Mouse (Mus musculus) forebrain, embryonic 16.5 days (tissue): ENCODE data around the gene Ccnf. TPM values are rescaled to one million over a fixed set of nuclear protein-coding genes. Genes with fewer than 3 reads are reported as not detected.
A peak's percentile ranks its signal among the peaks of the same experiment; 100 is the strongest.

Source experiments
- ATAC-seq: fragments of 200-750 bp; cut with Nextera tagmentation; 2 replicates; pipeline ENCODE4 v1.8.0; 2017; ENCODE audit warnings: mild to moderate bottlenecking, moderate library complexity
- H3K27ac ChIP-seq: fragments of 300-500 bp; sonication (generic); 2 replicates; pipeline ENCODE4 v1.5.1; 2014; ENCODE audit warnings: low read length, control low read depth
- H3K27me3 ChIP-seq: fragments of 300-500 bp; sonication (generic); replicated peaks from 2 replicates; pipeline ENCODE4 v1.6.1; 2014; ENCODE audit warnings: low read length; ENCODE audit not compliant: control insufficient read depth, insufficient read depth
- H3K36me3 ChIP-seq: fragments of 300-500 bp; sonication (generic); 2 replicates; pipeline ENCODE4 v1.6.1; 2014; ENCODE audit not compliant: control insufficient read depth, insufficient read depth
- H3K4me1 ChIP-seq: fragments of 300-500 bp; sonication (generic); replicated peaks from 2 replicates; pipeline ENCODE4 v1.6.1; 2014; ENCODE audit warnings: low read length; ENCODE audit not compliant: control insufficient read depth, insufficient read depth
- H3K4me2 ChIP-seq: fragments of 300-500 bp; sonication (generic); 2 replicates; pipeline ENCODE4 v1.6.1; 2014; ENCODE audit warnings: mild to moderate bottlenecking, low read length, control low read depth
- H3K4me3 ChIP-seq: fragments of 300-500 bp; sonication (generic); replicated peaks from 2 replicates; pipeline ENCODE4 v1.5.1; 2014; ENCODE audit warnings: mild to moderate bottlenecking, low read length, control low read depth
- H3K9ac ChIP-seq: fragments of 300-500 bp; sonication (generic); replicated peaks from 2 replicates; pipeline ENCODE4 v1.6.1; 2014; ENCODE audit warnings: low read depth, low read length, control low read depth
- H3K9me3 ChIP-seq: fragments of 300-500 bp; sonication (generic); 2 replicates; pipeline ENCODE4 v1.6.1; 2016; ENCODE audit warnings: low read length; ENCODE audit not compliant: control insufficient read depth
- WGBS: fragments of 180-500 bp; shearing (Covaris S2); extraction: QIAGEN DNeasy Blood & Tissue Kit; methylation state at CpG from one replicate; pipeline ENCODE4 v1.1.7; 2014; 5-methylcytosine and 5-hydroxymethylcytosine counted together
- polyA plus RNA-seq: library from polyadenylated mRNA; unstranded; fragments of >200 nt; fragmentation: Nextera tagmentation; extraction: Ambion mirVana; gene quantifications from 2 replicates; pipeline ENCODE4 v1.2.1, GENCODE M21; 2015

Gene Ccnf
- polyA plus RNA-seq, 1 experiment from 2014 or later, result 26.0 TPM

- Histone ChIP-seq H3K4me2 (peak overlapping the region; percentile 96), H3K36me3 (no peaks in the 10 kb centered on the region), H3K27ac (peak overlapping the region; percentile 44), H3K4me1 (peaks cover 75% of the 10 kb centered on the region), H3K9me3 (no peaks in the 10 kb centered on the region), H3K4me3 (peak overlapping the region; percentile 85), H3K9ac (peak overlapping the region; percentile 68), H3K27me3 (peaks cover 8% of the 10 kb centered on the region; the same call in 1 of the 2 replicates)
- 5% methylated on average over 59 of the region's 62 CpGs for WGBS
- ATAC-seq, result peak; percentile 25
Observed at GRCm38 (mm10) chr17:24206451-24207351, 44.6 kb downstream of the Ccnf start.

DNA sequence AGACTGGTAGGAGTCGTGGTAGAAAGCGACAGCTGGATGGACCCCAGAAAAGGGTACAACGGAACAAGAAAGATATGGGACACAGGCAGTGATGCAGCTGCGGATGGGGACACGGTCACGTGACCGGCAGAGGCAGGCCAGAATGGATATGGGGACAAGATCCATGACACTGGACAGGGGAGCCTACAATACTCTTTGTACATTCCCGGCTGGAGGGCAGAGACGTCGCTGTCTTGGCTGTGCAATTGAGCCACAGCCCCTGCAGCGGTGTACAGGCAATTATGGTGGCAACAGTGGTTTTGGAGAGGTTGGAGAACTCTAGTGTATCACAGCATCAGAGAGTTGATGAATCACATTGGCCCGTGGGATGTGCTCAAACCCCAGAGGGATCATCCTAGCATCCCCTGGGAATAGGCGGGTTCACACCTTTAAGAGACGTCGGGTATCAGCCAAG, 45.3 kb downstream of the Ccnf start:
- Histone ChIP-seq H3K4me1 (peaks cover 69% of the 10 kb centered on the region), H3K9me3 (no peaks in the 10 kb centered on the region), H3K4me3 (peak overlapping the region; percentile 85), H3K4me2 (peak overlapping the region; percentile 96), H3K27ac (peak overlapping the region; percentile 62), H3K27me3 (peaks cover 8% of the 10 kb centered on the region; the same call in 1 of the 2 replicates), H3K36me3 (no peaks in the 10 kb centered on the region), H3K9ac (peak overlapping the region; percentile 68)
- ATAC-seq, result peak; percentile 11
- WGBS, result 7% methylated on average over 15 of the region's 15 CpGs

- peak within 1 kb of the TSS; percentile 87 for H3K9ac ChIP-seq
- H3K9me3 ChIP-seq, result no peaks in the 10 kb centered on the region
- H3K27me3 ChIP-seq, result peaks cover 8% of the 10 kb centered on the region; the same call in 1 of the 2 replicates
- peak; percentile 79 for ATAC-seq
- peak within 1 kb of the TSS; percentile 85 for H3K4me3 ChIP-seq
- H3K4me1 ChIP-seq, result peaks cover 70% of the 10 kb centered on the region
- under 1% methylated on average over 63 of the region's 65 CpGs for WGBS
- H3K27ac ChIP-seq, result peak within 1 kb of the TSS; percentile 62
- H3K4me2 ChIP-seq, result peak within 1 kb of the TSS; percentile 96
- no peaks in the 10 kb centered on the region for H3K36me3 ChIP-seq
Observed at GRCm38 (mm10) chr17:24205284-24205888, 45.9 kb downstream of the Ccnf start, which contains the start of gene Tbc1d24. Gene Tbc1d24 (minus strand): TSS chr17:24205562.

DNA sequence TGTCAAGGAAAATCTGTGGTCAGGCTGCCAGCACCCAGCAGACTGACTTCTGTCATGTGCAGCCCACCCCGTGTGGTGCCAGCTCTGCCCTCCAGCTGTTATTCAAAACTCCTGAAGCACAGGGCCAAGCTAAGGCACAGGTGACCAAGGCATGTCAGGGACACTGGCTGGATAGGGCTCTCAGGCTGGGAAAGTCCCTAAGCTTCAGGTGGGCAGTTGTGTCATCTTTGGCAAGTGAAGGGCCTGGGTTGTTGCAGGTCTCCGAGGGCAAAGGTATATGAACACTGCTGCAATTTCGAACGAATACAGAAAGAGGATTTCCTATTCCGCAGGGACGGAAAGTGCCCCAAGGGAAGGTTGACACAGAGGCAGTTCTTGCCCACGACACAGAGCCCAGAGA, 46.4 kb downstream of the Ccnf start:
- Histone ChIP-seq H3K4me2 (peak overlapping the region; percentile 96), H3K4me1 (peaks cover 75% of the 10 kb centered on the region), H3K4me3 (peak overlapping the region; percentile 85), H3K9ac (peak overlapping the region; percentile 87), H3K36me3 (no peaks in the 10 kb centered on the region), H3K9me3 (no peaks in the 10 kb centered on the region), H3K27me3 (peaks cover 8% of the 10 kb centered on the region; the same call in 1 of the 2 replicates), H3K27ac (no peak overlapping the region)
- WGBS, result 5% methylated on average over 7 of the region's 7 CpGs
- ATAC-seq, result no peak

DNA sequence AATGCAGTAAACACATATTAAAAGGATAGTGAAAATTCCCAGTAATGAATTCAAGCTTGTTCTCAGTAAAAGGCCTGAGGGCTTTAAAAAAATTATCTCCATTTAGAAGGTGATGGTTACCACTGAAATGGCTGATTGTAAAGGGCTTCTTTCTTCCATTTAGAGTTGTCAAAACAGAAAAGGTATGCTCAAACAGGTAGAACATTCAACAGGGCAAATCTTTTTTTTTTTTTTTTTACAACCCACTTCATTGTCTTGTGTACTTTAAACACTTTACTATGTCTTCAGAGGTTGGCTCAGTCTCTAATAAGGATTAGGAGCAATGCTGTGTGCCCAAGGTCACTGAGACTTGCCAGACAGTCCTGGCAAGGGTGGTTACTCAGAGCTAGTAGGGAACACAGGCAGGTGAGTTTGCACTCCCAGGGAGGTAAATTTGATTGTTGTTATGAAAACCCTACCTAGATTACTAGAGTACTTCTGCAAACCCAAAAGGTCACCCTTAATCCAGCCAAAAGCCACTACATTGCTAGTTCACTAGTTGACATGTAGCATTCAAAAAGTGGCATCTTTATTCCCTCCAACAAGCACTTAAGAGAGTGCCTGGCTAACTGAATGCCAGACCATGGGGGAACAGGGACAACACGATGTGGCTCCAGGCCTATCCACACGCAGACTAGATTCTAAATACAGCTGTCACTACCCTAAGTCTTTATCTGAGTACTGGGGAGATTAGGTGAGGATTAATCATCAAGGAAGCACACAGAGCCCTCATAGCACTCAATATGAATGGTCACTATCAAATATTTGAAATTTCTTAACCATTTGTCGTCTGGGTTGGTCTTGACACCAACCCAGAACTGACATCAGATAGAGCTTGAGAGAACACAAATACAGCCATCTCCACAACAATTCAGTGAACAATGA, 47.4 kb downstream of the Ccnf start:
- Histone ChIP-seq H3K27ac (no peak overlapping the region), H3K27me3 (peaks cover 8% of the 10 kb centered on the region; the same call in 1 of the 2 replicates), H3K4me2 (peak overlapping the region; percentile 96), H3K9me3 (no peaks in the 10 kb centered on the region), H3K36me3 (no peaks in the 10 kb centered on the region), H3K9ac (no peak overlapping the region), H3K4me3 (no peak overlapping the region), H3K4me1 (peaks cover 72% of the 10 kb centered on the region)
- 72% methylated on average over 3 of the region's 3 CpGs for WGBS
- ATAC-seq, result no peak

GRCm38 (mm10) chr17:24203068-24203467, 48.2 kb downstream of the Ccnf start:
- WGBS, result 48% methylated on average over 4 of the region's 4 CpGs
- no peak overlapping the region for H3K4me3 ChIP-seq
- H3K9me3 ChIP-seq, result no peaks in the 10 kb centered on the region
- peaks cover 64% of the 10 kb centered on the region for H3K4me1 ChIP-seq
- H3K4me2 ChIP-seq, result peak overlapping the region; percentile 25
- H3K36me3 ChIP-seq, result no peaks in the 10 kb centered on the region
- 0 out of 2 replicates have a peak overlapping the region, but pooled peaks have one; percentile 8 for H3K9ac ChIP-seq
- ATAC-seq, result no peak
- H3K27ac ChIP-seq, result no peak overlapping the region
- H3K27me3 ChIP-seq, result peaks cover 7% of the 10 kb centered on the region; the same call in 1 of the 2 replicates

DNA sequence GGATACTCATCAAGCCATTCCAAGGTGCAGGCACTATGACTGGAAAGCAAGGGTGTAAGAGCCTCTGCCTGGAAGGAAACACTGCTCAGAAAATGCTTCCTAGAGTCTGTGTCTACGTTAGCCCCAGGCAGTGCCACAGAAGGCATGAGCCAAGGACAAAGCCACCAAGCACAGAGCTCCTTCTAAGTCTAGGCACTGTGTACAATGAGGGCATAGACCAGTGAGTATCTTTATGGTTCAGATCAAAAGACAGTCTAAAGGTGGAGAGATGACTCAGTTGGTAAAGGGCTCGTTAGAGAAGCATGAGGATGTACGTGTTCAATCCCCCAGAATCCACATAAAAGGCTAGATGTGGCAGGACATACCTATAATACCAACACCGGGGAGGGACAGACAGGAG, 50.2 kb downstream of the Ccnf start:
- H3K4me1 ChIP-seq, result peaks cover 47% of the 10 kb centered on the region
- no peak overlapping the region for H3K4me2 ChIP-seq
- no peak overlapping the region for H3K9ac ChIP-seq
- WGBS, result 64% methylated on average over 4 of the region's 4 CpGs
- H3K9me3 ChIP-seq, result no peaks in the 10 kb centered on the region
- no peaks in the 10 kb centered on the region for H3K27me3 ChIP-seq
- no peaks in the 10 kb centered on the region for H3K36me3 ChIP-seq
- no peak for ATAC-seq
- H3K4me3 ChIP-seq, result no peak overlapping the region
- H3K27ac ChIP-seq, result no peak overlapping the region

- no peaks in the 10 kb centered on the region for H3K9me3 ChIP-seq
- 84% methylated on average over 4 of the region's 4 CpGs for WGBS
- no peak overlapping the region for H3K4me3 ChIP-seq
- no peaks in the 10 kb centered on the region for H3K36me3 ChIP-seq
- H3K4me2 ChIP-seq, result no peak overlapping the region
- no peak overlapping the region for H3K9ac ChIP-seq
- ATAC-seq, result no peak
- no peaks in the 10 kb centered on the region for H3K27me3 ChIP-seq
- H3K27ac ChIP-seq, result no peak overlapping the region
- H3K4me1 ChIP-seq, result peaks cover 39% of the 10 kb centered on the region
Observed at GRCm38 (mm10) chr17:24199741-24200140, 51.5 kb downstream of the Ccnf start.
